ENCODE assay signal across 27 mouse cellular contexts in the genomic region with DNA sequence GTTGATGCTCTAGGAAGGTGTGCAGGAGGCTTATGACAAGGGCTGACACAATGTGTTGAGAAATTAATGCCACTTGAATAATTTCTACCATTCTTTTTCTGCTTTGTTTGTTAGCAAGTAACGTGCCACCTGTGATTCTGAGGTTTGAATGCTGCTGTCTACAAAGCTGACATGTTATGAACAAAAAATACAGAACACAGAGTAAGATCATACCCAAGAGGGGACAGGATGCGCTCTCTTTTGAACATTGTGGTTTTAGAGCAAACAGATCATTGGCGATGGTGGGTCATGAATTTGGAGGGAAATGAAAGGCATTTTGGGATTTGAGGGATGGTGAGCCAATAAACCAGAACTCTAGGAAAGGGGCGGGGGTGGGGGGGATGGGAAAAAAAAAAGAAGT.
DNase-seq lines count a peak whose midpoint lies in the region; ATAC-seq lines count a peak whose summit lies in the region.
"Had no signal": no experiment of that assay in that cellular context is flagged by ENCODE, and none has a peak within 500 bp of the region (broad histone marks: within the 10 kb centered on the region; RNA-seq: fewer than 3 reads in every experiment).

No protein-coding gene starts in this region.

- DNase-seq in CD4-positive helper T cell, adult 2 months (ENCODE audit: low read depth, low spot score) = peak; percentile 69
- peak; percentile 42 to 65 for DNase-seq in CD8-positive naive resting alpha-beta T cell, adult 2 months (ENCODE audit: low read depth in 2 of 2, low spot score in 2 of 2)
- peak; percentile 19 for DNase-seq in splenic B cell, adult 2 months (ENCODE audit: low read depth, low spot score)
- peak; percentile 49 for DNase-seq in thymus, postnatal 25 days
- no peak for DNase-seq in cerebellum, adult 11 months
- DNase-seq in midbrain, embryonic 14.5 days = no peak
- DNase-seq: adrenal gland, postnatal 25 days; cerebellum, adult 18-20 months; gastrocnemius, postnatal 14 days; heart, postnatal 36 days; kidney, adult 11 months; kidney, postnatal 14 days; liver; lung, adult 2 months; lung, postnatal 10 days; retina, postnatal 1 day; right cerebral cortex, postnatal 14 days had no signal

- H3K27me3 ChIP-seq in splenic B cell, adult 2 months (ENCODE audit: control insufficient read depth, insufficient read depth, low read length, poor library complexity, severe bottlenecking) = no peaks in the 10 kb centered on the region
- no peaks in the 10 kb centered on the region for H3K27me3 ChIP-seq in midbrain, embryonic 15.5 days (replicated peaks)
- no peaks in the 10 kb centered on the region for H3K27me3 ChIP-seq in midbrain, embryonic 14.5 days (ENCODE audit: control insufficient read depth, insufficient read depth, low read length)
- H3K27me3 ChIP-seq: embryonic facial prominence, embryonic 15.5 days; neural tube, embryonic 13.5 days had no signal

- H3K9me3 ChIP-seq in midbrain, embryonic 15.5 days = no peaks in the 10 kb centered on the region
- H3K9me3 ChIP-seq in midbrain, embryonic 14.5 days (ENCODE audit: control insufficient read depth, low read length) = no peaks in the 10 kb centered on the region
- H3K9me3 ChIP-seq: embryonic facial prominence, embryonic 10.5 days; embryonic facial prominence, embryonic 15.5 days; neural tube, embryonic 13.5 days had no signal

- no peaks in the 10 kb centered on the region for H3K36me3 ChIP-seq in splenic B cell, adult 2 months (ENCODE audit: control insufficient read depth, insufficient read depth, low read length, poor library complexity, severe bottlenecking)
- no peaks in the 10 kb centered on the region for H3K36me3 ChIP-seq in midbrain, embryonic 15.5 days (replicated peaks)
- H3K36me3 ChIP-seq in midbrain, embryonic 14.5 days (ENCODE audit: control insufficient read depth, insufficient read depth, low read length) = no peaks in the 10 kb centered on the region
- H3K36me3 ChIP-seq: embryonic facial prominence, embryonic 10.5 days; embryonic facial prominence, embryonic 15.5 days; G1E; neural tube, embryonic 13.5 days had no signal

- WGBS in midbrain, embryonic 15.5 days = 83% methylated on average over 4 of the region's 4 CpGs
- WGBS in midbrain, embryonic 14.5 days = 83% methylated on average over 4 of the region's 4 CpGs

- H3K27ac ChIP-seq in midbrain, embryonic 15.5 days = no peak overlapping the region
- no peak overlapping the region for H3K27ac ChIP-seq in midbrain, embryonic 14.5 days (replicated peaks; ENCODE audit: low read depth, low read length)
- H3K27ac ChIP-seq: embryonic facial prominence, embryonic 10.5 days; embryonic facial prominence, embryonic 15.5 days; hindbrain, embryonic 14.5 days; liver, embryonic 14.5 days; neural tube, embryonic 13.5 days; stomach, postnatal 0 days had no signal

- H3K9ac ChIP-seq in midbrain, embryonic 15.5 days = no peak overlapping the region
- no peak overlapping the region for H3K9ac ChIP-seq in midbrain, embryonic 14.5 days (replicated peaks; ENCODE audit: low read length)
- H3K9ac ChIP-seq: embryonic facial prominence, embryonic 15.5 days; hindbrain, embryonic 14.5 days; liver, embryonic 14.5 days; neural tube, embryonic 13.5 days had no signal

- no peak overlapping the region for H3K4me3 ChIP-seq in midbrain, embryonic 15.5 days
- H3K4me3 ChIP-seq in midbrain, embryonic 14.5 days (replicated peaks; ENCODE audit: low read depth, low read length) = no peak overlapping the region
- H3K4me3 ChIP-seq: embryonic facial prominence, embryonic 10.5 days; embryonic facial prominence, embryonic 15.5 days; neural tube, embryonic 13.5 days had no signal

- H3K4me1 ChIP-seq in midbrain, embryonic 15.5 days = no peaks in the 10 kb centered on the region
- H3K4me1 ChIP-seq in midbrain, embryonic 14.5 days (ENCODE audit: control insufficient read depth, insufficient read depth, low read length) = no peaks in the 10 kb centered on the region
- H3K4me1 ChIP-seq: embryonic facial prominence, embryonic 10.5 days; embryonic facial prominence, embryonic 15.5 days; neural tube, embryonic 13.5 days had no signal

- no peak overlapping the region for H3K4me2 ChIP-seq in midbrain, embryonic 15.5 days
- H3K4me2 ChIP-seq in midbrain, embryonic 14.5 days (ENCODE audit: low read length) = no peak overlapping the region
- H3K4me2 ChIP-seq: embryonic facial prominence, embryonic 15.5 days; hindbrain, embryonic 14.5 days; neural tube, embryonic 13.5 days had no signal

- no peak for ATAC-seq in midbrain, embryonic 15.5 days (replicated peaks)
- ATAC-seq in midbrain, embryonic 14.5 days (ENCODE audit: low FRiP score, low TSS enrichment) = no peak
- ATAC-seq: forebrain, embryonic 14.5 days; midbrain, embryonic 16.5 days had no signal

Comparison
In these comparisons a context has a peak if more than half of its experiments do, and no peak if none do; other contexts are left out.
1. DNase-seq: peak in CD4-positive helper T cell, adult 2 months (single experiment), CD8-positive naive resting alpha-beta T cell, adult 2 months (2 of 2), splenic B cell, adult 2 months (single experiment) and thymus, postnatal 25 days (single experiment); none in cerebellum, adult 11 months (single experiment) and midbrain, embryonic 14.5 days (single experiment).